38 mouse cellular contexts compared by ENCODE assay signal in genomic region chr9:13500045-13500444, GRCm38 (mm10). TPM values are rescaled to one million over a fixed set of nuclear protein-coding genes. Genes with fewer than 3 reads are reported as not detected.
A peak's percentile ranks its signal among the peaks of the same experiment; 100 is the strongest.
DNase-seq lines count a peak whose midpoint lies in the region; ATAC-seq and TF ChIP-seq lines count a peak whose summit lies in the region.
"Had no signal": no experiment of that assay in that cellular context is flagged by ENCODE, and none has a peak within 500 bp of the region (broad histone marks: within the 10 kb centered on the region; RNA-seq: fewer than 3 reads in every experiment).

No protein-coding gene starts in this region.

- intact Hi-C loops in left cerebral cortex, postnatal 4 days (cut with DNase I) = no loop called here
- intact Hi-C loops in left cerebral cortex, postnatal 14 days (cut with DNase I) = no loop called here

- H3K27me3 ChIP-seq in kidney, adult 2 months (replicated peaks; ENCODE audit: control insufficient read depth, insufficient read depth, low read length) = no peaks in the 10 kb centered on the region
- H3K27me3 ChIP-seq: forebrain, embryonic 13.5 days; hindbrain, embryonic 13.5 days; limb, embryonic 15.5 days; liver, embryonic 13.5 days; midbrain, embryonic 12.5 days; neural tube, embryonic 12.5 days had no signal

- no peak for TF ChIP-seq POLR2A in kidney, adult 2 months (IDR thresholded peaks at IDR 0.05; ENCODE audit: low read depth, low read length)

- H3K36me3 ChIP-seq in kidney, adult 2 months (ENCODE audit: control insufficient read depth, insufficient read depth, low read length) = no peaks in the 10 kb centered on the region
- H3K36me3 ChIP-seq: heart, embryonic 10.5 days; hindbrain, embryonic 13.5 days; limb, embryonic 10.5 days; limb, embryonic 15.5 days; liver, embryonic 13.5 days; midbrain, embryonic 12.5 days; neural tube, embryonic 12.5 days had no signal

- H3K4me1 ChIP-seq in kidney, adult 2 months (ENCODE audit: control insufficient read depth, insufficient read depth, low read length) = peaks cover 9% of the 10 kb centered on the region
- H3K4me1 ChIP-seq: liver, embryonic 13.5 days had no signal

- peak; percentile 23 for DNase-seq in left cerebral cortex, postnatal 4 days
- no peak for DNase-seq in left cerebral cortex, postnatal 14 days (ENCODE audit: low spot score in 2 of 2)
- peak; percentile 80 to 82 for DNase-seq in cerebellum, adult 18-20 months
- peak; percentile 79 for DNase-seq in cerebellum, postnatal 10 days
- DNase-seq in kidney, adult 2 months = no peak
- no peak for DNase-seq in thymus, adult 18-20 months
- DNase-seq: adrenal gland, postnatal 14 days; gastrocnemius, postnatal 10 days; heart, postnatal 4 days; kidney, postnatal 14 days; liver, embryonic 13.5 days; lung, embryonic 14.5 days; right cerebral cortex, adult 18-20 months; right cerebral cortex, postnatal 4 days; thymus, adult 2 months; thymus, postnatal 36 days had no signal

- 88% methylated on average over 5 of the region's 5 CpGs for WGBS in kidney, adult 2 months

- H3K4me3 ChIP-seq in kidney, adult 2 months (ENCODE audit: insufficient read depth, low read depth, low read length) = no peak overlapping the region
- H3K4me3 ChIP-seq: forebrain, embryonic 13.5 days; heart, embryonic 10.5 days; hindbrain, embryonic 13.5 days; left cerebral cortex, adult 2 months; limb, embryonic 10.5 days; limb, embryonic 15.5 days; liver, embryonic 13.5 days; midbrain, embryonic 12.5 days; myocyte; neural tube, embryonic 12.5 days had no signal

- no peak overlapping the region for H3K27ac ChIP-seq in kidney, adult 2 months (ENCODE audit: insufficient read depth, low read depth, low read length)
- H3K27ac ChIP-seq: forebrain, embryonic 13.5 days; heart, embryonic 10.5 days; hindbrain, embryonic 13.5 days; left cerebral cortex, adult 2 months; limb, embryonic 10.5 days; limb, embryonic 15.5 days; liver, embryonic 13.5 days; midbrain, embryonic 12.5 days; neural tube, embryonic 12.5 days; stomach, postnatal 0 days had no signal

- ATAC-seq in megakaryocyte-erythroid progenitor cell, adult 5-6 weeks (replicated peaks; ENCODE audit: low FRiP score, low TSS enrichment, poor library complexity, severe bottlenecking) = no peak
- ATAC-seq: CD4-positive, CD25-positive, alpha-beta regulatory T cell, adult 4 months; forebrain, embryonic 13.5 days; intestine, postnatal 0 days had no signal

- TF ChIP-seq CTCF in kidney, adult 2 months (conservative IDR thresholded peaks at IDR 0.05; ENCODE audit: insufficient read depth, insufficient read length, low read depth, low read length) = no peak

RNA-seq across cellular contexts. Expression of gene Gm17571, which starts 53.5 kb away (rescaled TPM):
- total RNA-seq in left cerebral cortex, postnatal 4 days (2021) = not detected
- total RNA-seq in left cerebral cortex, postnatal 14 days (2021) = not detected
- total RNA-seq in megakaryocyte-erythroid progenitor cell, adult 5-6 weeks (2014; fragmentation: Nextera tagmentation) = not detected in 2 replicates
- not detected in 2 replicates for total RNA-seq in megakaryocyte-erythroid progenitor cell, adult 5-6 weeks (2017)
- polyA plus RNA-seq in kidney, adult 2 months (2012; rRNA removed) = not detected in 2 replicates
- total RNA-seq: adrenal gland, postnatal 14 days; gastrocnemius, postnatal 10 days; granulocyte monocyte progenitor cell, adult 5-6 weeks; heart, postnatal 4 days; layer of hippocampus, postnatal 14 days; left cerebral cortex, adult 2 months; megakaryocyte progenitor cell, adult 5-6 weeks; midbrain, postnatal 0 days had no signal
- polyA plus RNA-seq: brain, embryonic 14.5 days; CD4-positive, CD25-positive, alpha-beta regulatory T cell, adult 4 months; embryonic facial prominence, embryonic 11.5 days; forebrain, embryonic 13.5 days; heart, embryonic 10.5 days; heart, embryonic 16.5 days; hindbrain, embryonic 13.5 days; intestine, postnatal 0 days; kidney, embryonic 14.5 days; limb, embryonic 10.5 days; limb, embryonic 15.5 days; liver, embryonic 13.5 days; lung, embryonic 14.5 days; midbrain, embryonic 12.5 days; midbrain, postnatal 0 days; myocyte; neural tube, embryonic 12.5 days; spleen, adult 2 months; stomach, postnatal 0 days; thymus, adult 2 months had no signal

Comparison
In these comparisons a context has a peak if more than half of its experiments do, and no peak if none do; other contexts are left out.
1. DNase-seq: peak in left cerebral cortex, postnatal 4 days (single experiment), cerebellum, adult 18-20 months (2 of 2) and cerebellum, postnatal 10 days (2 of 2); none in left cerebral cortex, postnatal 14 days (0 of 2), kidney, adult 2 months (single experiment) and thymus, adult 18-20 months (0 of 2).